Mouse (Mus musculus): ENCODE results near the gene Lum. TPM values are rescaled to one million over a fixed set of nuclear protein-coding genes. Genes with fewer than 3 reads are reported as not detected.

The Lum gene
- polyA plus RNA-seq, 1 experiment, result 10.3 TPM

- no peaks in the 10 kb centered on the region for H3K36me3 ChIP-seq (ENCODE audit: control insufficient read depth, insufficient read depth, low read length)
- TF ChIP-seq CTCF (IDR thresholded peaks at IDR 0.05; ENCODE audit: borderline replicate concordance, control insufficient read depth, extremely low read depth, insufficient read depth, low read length, poor library complexity) (no peak), POLR2A (IDR thresholded peaks at IDR 0.05; ENCODE audit: control insufficient read depth, extremely low read depth, insufficient read depth, low read length, poor library complexity) (no peak)
- H3K4me1 ChIP-seq (replicated peaks; ENCODE audit: control insufficient read depth, insufficient read depth, low read length), result no peaks in the 10 kb centered on the region
- no peak overlapping the region for H3K27ac ChIP-seq (ENCODE audit: control insufficient read depth, insufficient read depth, low read length)
- no peak overlapping the region for H3K4me3 ChIP-seq (ENCODE audit: control insufficient read depth, insufficient read depth, low read length)
- H3K27me3 ChIP-seq (ENCODE audit: control insufficient read depth, insufficient read depth, low read length), result no peaks in the 10 kb centered on the region
- DNase-seq, result no peak
- 86% methylated on average over 3 of the region's 3 CpGs for WGBS
Measured at GRCm38 (mm10) chr10:97591685-97592084, 26.8 kb downstream of the Lum start.

DNA sequence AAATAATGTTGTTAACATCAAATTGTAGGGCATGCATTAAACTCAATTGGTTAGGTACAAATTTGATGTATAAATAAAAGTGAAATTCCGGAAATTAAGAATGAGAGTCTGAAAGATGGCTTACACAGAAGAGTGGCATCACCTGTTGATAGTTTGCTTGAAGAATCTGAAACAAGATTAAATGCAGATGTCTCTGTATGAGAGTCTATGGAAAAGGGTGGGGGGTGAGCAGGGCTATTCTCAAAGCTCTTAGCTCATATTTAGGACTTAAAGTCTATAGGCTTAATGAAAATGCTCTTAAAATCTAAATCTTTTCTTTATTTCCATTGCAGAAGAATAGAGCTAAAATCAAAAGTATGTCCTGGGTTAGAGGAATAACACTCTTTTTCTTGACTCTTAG lies 30.8 kb downstream of the Lum start:
- no peaks in the 10 kb centered on the region for H3K4me1 ChIP-seq (replicated peaks; ENCODE audit: control insufficient read depth, insufficient read depth, low read length)
- 88% methylated on average over 1 of the region's 1 CpGs for WGBS
- TF ChIP-seq POLR2A (IDR thresholded peaks at IDR 0.05; ENCODE audit: control insufficient read depth, extremely low read depth, insufficient read depth, low read length, poor library complexity) (no peak), CTCF (IDR thresholded peaks at IDR 0.05; ENCODE audit: borderline replicate concordance, control insufficient read depth, extremely low read depth, insufficient read depth, low read length, poor library complexity) (no peak)
- H3K36me3 ChIP-seq (ENCODE audit: control insufficient read depth, insufficient read depth, low read length), result no peaks in the 10 kb centered on the region
- no peaks in the 10 kb centered on the region for H3K27me3 ChIP-seq (ENCODE audit: control insufficient read depth, insufficient read depth, low read length)
- H3K27ac ChIP-seq (ENCODE audit: control insufficient read depth, insufficient read depth, low read length), result no peak overlapping the region
- no peak for DNase-seq
- no peak overlapping the region for H3K4me3 ChIP-seq (ENCODE audit: control insufficient read depth, insufficient read depth, low read length)

DNA sequence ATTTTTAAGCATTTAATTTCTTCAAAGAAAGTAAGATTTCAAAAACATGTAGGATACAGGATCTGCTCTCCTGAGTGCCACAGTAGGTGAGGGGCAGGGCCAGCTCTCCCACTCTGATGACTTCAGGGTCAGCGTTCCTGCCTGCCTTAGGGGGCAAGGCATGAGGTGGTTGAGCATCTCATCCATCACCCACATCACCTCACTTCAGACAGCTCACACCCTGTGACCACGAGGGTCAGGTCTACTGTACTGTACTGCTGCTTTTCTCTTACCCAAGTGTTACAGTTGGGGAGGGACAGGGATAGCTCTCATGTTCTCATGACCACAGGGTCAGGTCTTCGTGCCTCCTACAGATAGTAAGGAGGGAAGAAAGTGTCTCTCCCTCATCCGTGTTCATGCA lies 36.8 kb downstream of the Lum start:
- Histone ChIP-seq H3K36me3 (ENCODE audit: control insufficient read depth, insufficient read depth, low read length) (no peaks in the 10 kb centered on the region), H3K27ac (ENCODE audit: control insufficient read depth, insufficient read depth, low read length) (no peak overlapping the region), H3K4me1 (replicated peaks; ENCODE audit: control insufficient read depth, insufficient read depth, low read length) (no peaks in the 10 kb centered on the region), H3K27me3 (ENCODE audit: control insufficient read depth, insufficient read depth, low read length) (no peaks in the 10 kb centered on the region), H3K4me3 (ENCODE audit: control insufficient read depth, insufficient read depth, low read length) (no peak overlapping the region)
- no peak for TF ChIP-seq POLR2A (IDR thresholded peaks at IDR 0.05; ENCODE audit: control insufficient read depth, extremely low read depth, insufficient read depth, low read length, poor library complexity)
- TF ChIP-seq CTCF (IDR thresholded peaks at IDR 0.05; ENCODE audit: borderline replicate concordance, control insufficient read depth, extremely low read depth, insufficient read depth, low read length, poor library complexity), result no peak
- no peak for DNase-seq
- 70% methylated on average over 4 of the region's 4 CpGs for WGBS

GRCm38 (mm10) chr10:97603256-97603655 lies 38.3 kb downstream of the Lum start:
- no peak for TF ChIP-seq CTCF (IDR thresholded peaks at IDR 0.05; ENCODE audit: borderline replicate concordance, control insufficient read depth, extremely low read depth, insufficient read depth, low read length, poor library complexity)
- TF ChIP-seq POLR2A (IDR thresholded peaks at IDR 0.05; ENCODE audit: control insufficient read depth, extremely low read depth, insufficient read depth, low read length, poor library complexity), result no peak
- DNase-seq, result no peak
- Histone ChIP-seq H3K27me3 (ENCODE audit: control insufficient read depth, insufficient read depth, low read length) (no peaks in the 10 kb centered on the region), H3K27ac (ENCODE audit: control insufficient read depth, insufficient read depth, low read length) (no peak overlapping the region), H3K36me3 (ENCODE audit: control insufficient read depth, insufficient read depth, low read length) (no peaks in the 10 kb centered on the region), H3K4me1 (replicated peaks; ENCODE audit: control insufficient read depth, insufficient read depth, low read length) (no peaks in the 10 kb centered on the region), H3K4me3 (ENCODE audit: control insufficient read depth, insufficient read depth, low read length) (no peak overlapping the region)

GRCm38 (mm10) chr10:97606579-97606978 lies 41.7 kb downstream of the Lum start, which contains the start of gene Kera:
Kera (plus strand) TSS chr10:97606879.
- no peak within 1 kb of the TSS for H3K4me3 ChIP-seq (ENCODE audit: control insufficient read depth, insufficient read depth, low read length)
- no peaks in the 10 kb centered on the region for H3K27me3 ChIP-seq (ENCODE audit: control insufficient read depth, insufficient read depth, low read length)
- 77% methylated on average over 2 of the region's 2 CpGs for WGBS
- TF ChIP-seq POLR2A (IDR thresholded peaks at IDR 0.05; ENCODE audit: control insufficient read depth, extremely low read depth, insufficient read depth, low read length, poor library complexity) (no peak), CTCF (IDR thresholded peaks at IDR 0.05; ENCODE audit: borderline replicate concordance, control insufficient read depth, extremely low read depth, insufficient read depth, low read length, poor library complexity) (no peak)
- DNase-seq, result no peak
- H3K27ac ChIP-seq (ENCODE audit: control insufficient read depth, insufficient read depth, low read length), result no peak within 1 kb of the TSS
- no peaks in the 10 kb centered on the region for H3K4me1 ChIP-seq (replicated peaks; ENCODE audit: control insufficient read depth, insufficient read depth, low read length)
- H3K36me3 ChIP-seq (ENCODE audit: control insufficient read depth, insufficient read depth, low read length), result no peaks in the 10 kb centered on the region

Other genes with a start within 250 kb of the Lum start
- 48.5 and 95.1 TPM in 2 replicates for gene Dcn, start 85.5 kb upstream of the Lum start, polyA plus RNA-seq (2012; rRNA removed)
- not detected in 2 replicates for gene Kera, start 41.8 kb downstream of the Lum start, polyA plus RNA-seq (2012; rRNA removed)
- 0.38 and 0.42 TPM in 2 replicates for gene Epyc, start 78.9 kb downstream of the Lum start, polyA plus RNA-seq (2012; rRNA removed)
- 0.12 TPM in 1 of 2 replicates, not detected in the other for gene Ccer1, start 127.9 kb downstream of the Lum start, polyA plus RNA-seq (2012; rRNA removed)
- gene C030005K15Rik, start 161.6 kb downstream of the Lum start, polyA plus RNA-seq (2012; rRNA removed), result not detected in 2 replicates